Mouse (Mus musculus) bone marrow macrophage, adult 2 months (primary cell): Measurements from ENCODE around the gene Kcnip3.

Experiments used
- CTCF ChIP-seq: IDR thresholded peaks from 2 replicates; pipeline ENCODE4 v1.5.1; 2012; ENCODE audit warnings: low read depth, mild to moderate bottlenecking, low read length, moderate library complexity
- POLR2A ChIP-seq: IDR thresholded peaks from 2 replicates; pipeline ENCODE4 v1.6.1; 2012; ENCODE audit warnings: mild to moderate bottlenecking, low read depth, low read length, borderline replicate concordance

- TF ChIP-seq POLR2A (no peak), CTCF (no peak)
These were observed 27.8 kb upstream of the Kcnip3 start for GRCm38 (mm10) chr2:127549711-127550110.
